Mouse (Mus musculus) erythroblast, embryonic 14.5 days (primary cell): ENCODE results near the gene Hes5. TPM values are rescaled to one million over a fixed set of nuclear protein-coding genes. Genes with fewer than 3 reads are reported as not detected.

Source experiments
- H3K27me3 ChIP-seq: 2 replicates; pipeline ENCODE4 v1.6.1; 2012; ENCODE audit warnings: inconsistent platforms; ENCODE audit not compliant: control insufficient read depth
- H3K36me3 ChIP-seq: 2 replicates; pipeline ENCODE4 v1.6.1; 2012; ENCODE audit warnings: mild to moderate bottlenecking, inconsistent platforms; ENCODE audit not compliant: control insufficient read depth
- H3K4me1 ChIP-seq: 2 replicates; pipeline ENCODE4 v1.6.1; 2012; ENCODE audit warnings: inconsistent platforms; ENCODE audit not compliant: control insufficient read depth
- H3K4me3 ChIP-seq: replicated peaks from 2 replicates; pipeline ENCODE3; 2012; ENCODE audit warnings: moderate library complexity, mild to moderate bottlenecking, inconsistent platforms
- H3K9me3 ChIP-seq: 2 replicates; pipeline ENCODE4 v1.6.1; 2012; ENCODE audit warnings: low read length, inconsistent platforms, mixed read lengths; ENCODE audit not compliant: control insufficient read depth
- GATA1 ChIP-seq: IDR thresholded peaks from 2 replicates; pipeline ENCODE4 v1.6.1; 2012; ENCODE audit warnings: low read length, inconsistent platforms, mixed read lengths
- TAL1 ChIP-seq: IDR thresholded peaks from 3 replicates; pipeline ENCODE4 v1.6.1; 2012; ENCODE audit warnings: low read length, inconsistent platforms, mixed read lengths
- polyA plus RNA-seq: library from polyadenylated mRNA; stranded (reverse); fragments of >175 nt; gene quantifications from 2 replicates; pipeline ENCODE4 v1.2.3, GENCODE M21; 2012

Hes5 gene
- polyA plus RNA-seq, 1 experiment: not detected

- no peak overlapping the region for H3K4me3 ChIP-seq
- no peak for TF ChIP-seq GATA1
- no peak for TF ChIP-seq TAL1
- H3K4me1 ChIP-seq: no peaks in the 10 kb centered on the region
- H3K36me3 ChIP-seq: peaks cover 100% of the 10 kb centered on the region
- no peaks in the 10 kb centered on the region for H3K9me3 ChIP-seq
- H3K27me3 ChIP-seq: no peaks in the 10 kb centered on the region
Observed at GRCm38 (mm10) chr4:154974163-154974611, 13.5 kb downstream of the Hes5 start.

GRCm38 (mm10) chr4:154980110-154980509 is 19.4 kb downstream of the Hes5 start:
- H3K4me3 ChIP-seq: no peak overlapping the region
- H3K4me1 ChIP-seq: peaks cover 24% of the 10 kb centered on the region
- H3K36me3 ChIP-seq: peaks cover 77% of the 10 kb centered on the region

GRCm38 (mm10) chr4:154981076-154981475 is 20.4 kb downstream of the Hes5 start:
- no peaks in the 10 kb centered on the region for H3K27me3 ChIP-seq
- no peak for TF ChIP-seq TAL1
- no peak for TF ChIP-seq GATA1
- H3K4me1 ChIP-seq: peaks cover 31% of the 10 kb centered on the region
- H3K4me3 ChIP-seq: no peak overlapping the region
- H3K9me3 ChIP-seq: no peaks in the 10 kb centered on the region
- peaks cover 67% of the 10 kb centered on the region for H3K36me3 ChIP-seq

More at GRCm38 (mm10) chr4:154980110-154980509, 19.4 kb downstream of the Hes5 start:
- no peaks in the 10 kb centered on the region for H3K27me3 ChIP-seq
- TF ChIP-seq GATA1: no peak
- no peak for TF ChIP-seq TAL1
- no peaks in the 10 kb centered on the region for H3K9me3 ChIP-seq

GRCm38 (mm10) chr4:154981530-154981929 is 20.8 kb downstream of the Hes5 start:
- Histone ChIP-seq H3K9me3 (no peaks in the 10 kb centered on the region), H3K36me3 (peaks cover 63% of the 10 kb centered on the region), H3K4me1 (peaks cover 32% of the 10 kb centered on the region), H3K4me3 (no peak overlapping the region), H3K27me3 (no peaks in the 10 kb centered on the region)
- no peak for TF ChIP-seq TAL1
- TF ChIP-seq GATA1: no peak

- Histone ChIP-seq H3K4me3 (no peak overlapping the region), H3K4me1 (peaks cover 35% of the 10 kb centered on the region), H3K27me3 (no peaks in the 10 kb centered on the region), H3K36me3 (peaks cover 53% of the 10 kb centered on the region), H3K9me3 (no peaks in the 10 kb centered on the region)
- no peak for TF ChIP-seq GATA1
- TF ChIP-seq TAL1: no peak
Observed at GRCm38 (mm10) chr4:154982247-154983120, 21.8 kb downstream of the Hes5 start.

- Histone ChIP-seq H3K9me3 (no peaks in the 10 kb centered on the region), H3K4me3 (no peak overlapping the region), H3K4me1 (peaks cover 35% of the 10 kb centered on the region), H3K27me3 (no peaks in the 10 kb centered on the region), H3K36me3 (peaks cover 40% of the 10 kb centered on the region)
- TF ChIP-seq GATA1 (no peak), TAL1 (no peak)
Observed at GRCm38 (mm10) chr4:154983767-154984166, 23.0 kb downstream of the Hes5 start.

GRCm38 (mm10) chr4:154985151-154985777 is 24.5 kb downstream of the Hes5 start:
- Histone ChIP-seq H3K4me3 (no peak overlapping the region), H3K27me3 (no peaks in the 10 kb centered on the region), H3K9me3 (no peaks in the 10 kb centered on the region), H3K4me1 (peaks cover 35% of the 10 kb centered on the region), H3K36me3 (peaks cover 25% of the 10 kb centered on the region)
- TF ChIP-seq TAL1: no peak
- TF ChIP-seq GATA1: no peak

- Histone ChIP-seq H3K9me3 (no peaks in the 10 kb centered on the region), H3K4me1 (peaks cover 35% of the 10 kb centered on the region), H3K4me3 (no peak overlapping the region), H3K36me3 (peaks cover 17% of the 10 kb centered on the region), H3K27me3 (no peaks in the 10 kb centered on the region)
- TF ChIP-seq TAL1: no peak
- no peak for TF ChIP-seq GATA1
Observed at GRCm38 (mm10) chr4:154986096-154986495, 25.4 kb downstream of the Hes5 start.

GRCm38 (mm10) chr4:154986750-154987149 is 26.0 kb downstream of the Hes5 start:
- Histone ChIP-seq H3K9me3 (no peaks in the 10 kb centered on the region), H3K4me1 (peaks cover 29% of the 10 kb centered on the region), H3K27me3 (no peaks in the 10 kb centered on the region), H3K4me3 (no peak overlapping the region), H3K36me3 (peaks cover 10% of the 10 kb centered on the region)
- TF ChIP-seq GATA1 (no peak), TAL1 (no peak)
